In the genomic region with DNA sequence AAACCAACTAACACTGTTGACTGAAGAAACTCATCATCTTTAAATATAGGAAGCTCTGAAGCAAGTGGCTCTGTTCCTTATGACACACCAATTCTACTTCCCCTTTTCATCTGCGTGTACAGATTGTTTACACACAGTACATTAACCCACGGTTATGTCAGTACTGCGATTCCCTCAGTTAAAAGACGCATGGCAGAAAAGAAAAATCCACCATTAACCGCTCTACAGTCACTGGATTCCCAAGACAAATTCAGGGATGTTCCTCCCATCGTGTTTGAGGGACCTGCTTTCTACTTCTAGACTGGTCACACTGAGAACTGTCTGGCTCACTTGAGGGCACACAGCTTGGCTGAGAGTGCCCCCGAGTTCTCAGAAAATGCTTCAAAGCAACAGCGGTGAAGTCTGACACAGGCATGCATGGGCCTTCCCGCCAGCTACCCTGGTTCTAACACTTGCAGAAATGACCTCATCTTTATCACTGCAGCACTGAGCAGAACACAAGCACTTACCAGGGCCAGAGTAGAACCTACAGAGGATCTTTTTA, we compare ENCODE assay signal across 8 mouse cellular contexts. TPM values are rescaled to one million over a fixed set of nuclear protein-coding genes. Genes with fewer than 3 reads are reported as not detected.
A peak's percentile ranks its signal among the peaks of the same experiment; 100 is the strongest.
DNase-seq lines count a peak whose midpoint lies in the region; ATAC-seq lines count a peak whose summit lies in the region.

No protein-coding gene starts in this region.

- H3K27me3 ChIP-seq in stomach, embryonic 16.5 days (ENCODE audit: control insufficient read depth, insufficient read depth, low read length) = no peaks in the 10 kb centered on the region

- 0 out of 2 replicates have a peak overlapping the region, but pooled peaks have one; percentile 12 for H3K9ac ChIP-seq in stomach, embryonic 16.5 days (ENCODE audit: low read length)

- H3K4me3 ChIP-seq in stomach, embryonic 16.5 days (replicated peaks; ENCODE audit: low read length) = peak overlapping the region; percentile 16

- peak; percentile 72 for ATAC-seq in granulocyte monocyte progenitor cell, adult 5-6 weeks (replicated peaks; ENCODE audit: poor library complexity, severe bottlenecking)
- ATAC-seq in stomach, embryonic 16.5 days (ENCODE audit: insufficient read depth, low FRiP score) = no peak

- H3K36me3 ChIP-seq in stomach, embryonic 16.5 days (ENCODE audit: control insufficient read depth, insufficient read depth, low read length) = no peaks in the 10 kb centered on the region

- DNase-seq in cerebellum, postnatal 25 days = peak; percentile 32 to 36
- DNase-seq in cerebellum, adult 8-10 months = no peak
- DNase-seq in CD4-positive helper T cell, adult 2 months (ENCODE audit: low read depth, low spot score) = peak; percentile 53
- peak; percentile 55 for DNase-seq in lung, postnatal 36 days
- DNase-seq in kidney, postnatal 36 days = no peak
- DNase-seq in gastrocnemius, postnatal 4 days (ENCODE audit: low spot score in 2 of 2) = no peak

- WGBS in stomach, embryonic 16.5 days = 51% methylated on average over 9 of the region's 9 CpGs

- H3K9me3 ChIP-seq in stomach, embryonic 16.5 days (replicated peaks; ENCODE audit: control insufficient read depth, low read length) = no peaks in the 10 kb centered on the region

- H3K27ac ChIP-seq in stomach, embryonic 16.5 days (ENCODE audit: low read length) = peak overlapping the region; percentile 19; the same call in 1 of the 2 replicates

- peak overlapping the region; percentile 34 for H3K4me2 ChIP-seq in stomach, embryonic 16.5 days (ENCODE audit: low read depth, low read length)

- H3K4me1 ChIP-seq in stomach, embryonic 16.5 days (ENCODE audit: control insufficient read depth, insufficient read depth, low read length) = peaks cover 12% of the 10 kb centered on the region; the same call in 1 of the 2 replicates

RNA-seq across cellular contexts. Expression of gene Tspan13, which starts 2.7 kb away (rescaled TPM):
- 14.9 and 18.8 TPM in 2 replicates for total RNA-seq in granulocyte monocyte progenitor cell, adult 5-6 weeks (2014; fragmentation: Nextera tagmentation)
- 7.7 and 8.2 TPM in 2 replicates for total RNA-seq in granulocyte monocyte progenitor cell, adult 5-6 weeks (2017)
- 127 and 130 TPM in 2 replicates for polyA plus RNA-seq in stomach, embryonic 16.5 days (2015; fragmentation: Nextera tagmentation; extraction: Ambion mirVana)
- 10 to 100 TPM; 55.4 to 70.3 TPM for total RNA-seq in gastrocnemius, postnatal 4 days (2021)

RNA-seq across cellular contexts. Expression of gene Agr2, which starts 46.9 kb away (rescaled TPM):
- not detected in 2 replicates for total RNA-seq in granulocyte monocyte progenitor cell, adult 5-6 weeks (2014; fragmentation: Nextera tagmentation)
- total RNA-seq in granulocyte monocyte progenitor cell, adult 5-6 weeks (2017) = not detected in 2 replicates
- polyA plus RNA-seq in stomach, embryonic 16.5 days (2015; fragmentation: Nextera tagmentation; extraction: Ambion mirVana) = 255 and 340 TPM in 2 replicates
- not detected for total RNA-seq in gastrocnemius, postnatal 4 days (2021)

Comparison
In these comparisons a context has a peak if more than half of its experiments do, and no peak if none do; other contexts are left out.
1. DNase-seq: peak in cerebellum, postnatal 25 days (2 of 2), CD4-positive helper T cell, adult 2 months (single experiment) and lung, postnatal 36 days (single experiment); none in cerebellum, adult 8-10 months (single experiment), kidney, postnatal 36 days (0 of 2) and gastrocnemius, postnatal 4 days (0 of 2).